Comparison of ENCODE assay signal across 9 mouse cellular contexts in genomic region chr11:88954803-88955202, GRCm38 (mm10). TPM values are rescaled to one million over a fixed set of nuclear protein-coding genes. Genes with fewer than 3 reads are reported as not detected.
DNase-seq lines count a peak whose midpoint lies in the region; ATAC-seq and TF ChIP-seq lines count a peak whose summit lies in the region.
"Had no signal": no experiment of that assay in that cellular context is flagged by ENCODE, and none has a peak within 500 bp of the region (broad histone marks: within the 10 kb centered on the region; RNA-seq: fewer than 3 reads in every experiment).

No protein-coding gene starts in this region.

- DNase-seq in layer of hippocampus, adult 2 months (ENCODE audit: low spot score in 2 of 2) = no peak
- DNase-seq in layer of hippocampus, postnatal 10 days (ENCODE audit: low spot score in 2 of 2) = no peak
- peak; percentile 70 for DNase-seq in brain, embryonic 14.5 days (ENCODE audit: low read depth)
- peak; percentile 64 for DNase-seq in forelimb bud, embryonic 11.5 days (ENCODE audit: low read depth, low spot score)
- peak; percentile 49 for DNase-seq in kidney, postnatal 14 days
- no peak for DNase-seq in midbrain, embryonic 11.5 days (ENCODE audit: low spot score, missing footprints)
- DNase-seq in urinary bladder, postnatal 4 days (ENCODE audit: low spot score in 2 of 2) = no peak
- no peak for DNase-seq in cerebellum, adult 8-10 months

- H3K27ac ChIP-seq in layer of hippocampus, adult 2 months = peak overlapping the region; percentile 79
- H3K27ac ChIP-seq in midbrain, embryonic 11.5 days (ENCODE audit: low read depth, low read length) = no peak overlapping the region; the same call in 1 of the 2 replicates

- H3K9me3 ChIP-seq in midbrain, embryonic 11.5 days (ENCODE audit: control insufficient read depth, low read length) = no peaks in the 10 kb centered on the region

- TF ChIP-seq POLR2A in brain, embryonic 14.5 days (IDR thresholded peaks at IDR 0.05; ENCODE audit: borderline replicate concordance, extremely low read depth, insufficient read depth, insufficient read length, poor library complexity, severe bottlenecking) = no peak

- no peaks in the 10 kb centered on the region for H3K27me3 ChIP-seq in midbrain, embryonic 11.5 days (ENCODE audit: control insufficient read depth, insufficient read depth, low read length)

- peak overlapping the region; percentile 66 for H3K4me3 ChIP-seq in layer of hippocampus, adult 2 months
- H3K4me3 ChIP-seq in midbrain, embryonic 11.5 days (ENCODE audit: low read depth, low read length) = peak overlapping the region; percentile 47

- peak overlapping the region; percentile 60 for H3K9ac ChIP-seq in midbrain, embryonic 11.5 days (ENCODE audit: low read length)

- no peaks in the 10 kb centered on the region for H3K36me3 ChIP-seq in midbrain, embryonic 11.5 days (ENCODE audit: control insufficient read depth, insufficient read depth, low read length)

- WGBS in midbrain, embryonic 11.5 days = under 1% methylated on average over 4 of the region's 4 CpGs

- H3K4me1 ChIP-seq in midbrain, embryonic 11.5 days (ENCODE audit: control insufficient read depth, insufficient read depth, low read length) = peaks cover 6% of the 10 kb centered on the region

- ATAC-seq in midbrain, embryonic 11.5 days (ENCODE audit: low FRiP score) = peak; percentile 69

- TF ChIP-seq CTCF in layer of hippocampus, adult 2 months (conservative IDR thresholded peaks at IDR 0.05) = no peak
- no peak for TF ChIP-seq CTCF in brain, embryonic 14.5 days (IDR thresholded peaks at IDR 0.05; ENCODE audit: borderline replicate concordance, extremely low read depth, insufficient read depth, insufficient read length)

- peak overlapping the region; percentile 52 for H3K4me2 ChIP-seq in midbrain, embryonic 11.5 days

RNA-seq across cellular contexts. Expression of gene Scpep1, which starts 0.5 kb away (rescaled TPM):
- total RNA-seq in layer of hippocampus, adult 2 months (2021) = 10 to 100 TPM; 13.2 to 13.9 TPM
- 10 to 100 TPM; 17.9 to 19.0 TPM for total RNA-seq in layer of hippocampus, postnatal 10 days (2021)
- 15.7 and 16.5 TPM in 2 replicates for polyA plus RNA-seq in brain, embryonic 14.5 days (2012; rRNA removed)
- 74.2 and 76.7 TPM in 2 replicates for polyA plus RNA-seq in midbrain, embryonic 11.5 days (2014; fragmentation: Nextera tagmentation; extraction: Ambion mirVana)

RNA-seq across cellular contexts. Expression of gene Elobl, which starts 11.9 kb away (rescaled TPM):
- not detected for total RNA-seq in layer of hippocampus, adult 2 months (2021)
- not detected for total RNA-seq in layer of hippocampus, postnatal 10 days (2021)
- not detected in 2 replicates for polyA plus RNA-seq in brain, embryonic 14.5 days (2012; rRNA removed)
- polyA plus RNA-seq in midbrain, embryonic 11.5 days (2014; fragmentation: Nextera tagmentation; extraction: Ambion mirVana) = not detected in 2 replicates
- total RNA-seq: heart, postnatal 14 days had no signal

RNA-seq across cellular contexts. Expression of gene Coil, which starts 15.2 kb away (rescaled TPM):
- total RNA-seq in layer of hippocampus, adult 2 months (2021) = 10 to 100 TPM; 20.9 to 21.7 TPM
- total RNA-seq in layer of hippocampus, postnatal 10 days (2021) = 10 to 100 TPM; 20.0 to 20.2 TPM
- 28.9 and 31.3 TPM in 2 replicates for polyA plus RNA-seq in brain, embryonic 14.5 days (2012; rRNA removed)
- polyA plus RNA-seq in midbrain, embryonic 11.5 days (2014; fragmentation: Nextera tagmentation; extraction: Ambion mirVana) = 24.2 and 24.5 TPM in 2 replicates

RNA-seq across cellular contexts. Expression of gene Trim25, which starts 44.4 kb away (rescaled TPM):
- total RNA-seq in layer of hippocampus, adult 2 months (2021) = 1 to 10 TPM; 4.8 to 4.9 TPM
- total RNA-seq in layer of hippocampus, postnatal 10 days (2021) = 1 to 10 TPM; 4.6 to 7.1 TPM
- 1.7 and 3.2 TPM in 2 replicates for polyA plus RNA-seq in brain, embryonic 14.5 days (2012; rRNA removed)
- polyA plus RNA-seq in midbrain, embryonic 11.5 days (2014; fragmentation: Nextera tagmentation; extraction: Ambion mirVana) = 2.9 TPM in 2 replicates

Comparison
In these comparisons a context has a peak if more than half of its experiments do, and no peak if none do; other contexts are left out.
1. DNase-seq: peak in brain, embryonic 14.5 days (single experiment), forelimb bud, embryonic 11.5 days (single experiment) and kidney, postnatal 14 days (single experiment); none in layer of hippocampus, adult 2 months (0 of 2), layer of hippocampus, postnatal 10 days (0 of 2), midbrain, embryonic 11.5 days (single experiment), urinary bladder, postnatal 4 days (0 of 2) and cerebellum, adult 8-10 months (single experiment).